Mouse (Mus musculus) myocyte (in vitro differentiated cells): ENCODE data around the gene Gdf1. TPM values are rescaled to one million over a fixed set of nuclear protein-coding genes. Genes with fewer than 3 reads are reported as not detected.

ENCODE experiments used
- H3K27me3 ChIP-seq: one replicate; pipeline ENCODE4 v1.6.1; 2011; ENCODE audit not compliant: control insufficient read depth, insufficient read depth, insufficient read length
- H3K36me3 ChIP-seq: one replicate; pipeline ENCODE4 v1.6.1; 2011; ENCODE audit not compliant: control insufficient read depth, insufficient read depth
- H3K4me2 ChIP-seq: one replicate; pipeline ENCODE4 v1.6.1; 2011; ENCODE audit warnings: low read depth, control low read depth
- H3K4me3 ChIP-seq: one replicate; pipeline ENCODE4 v1.5.1; 2011; ENCODE audit warnings: mild to moderate bottlenecking, control low read depth, moderate library complexity
- H3K79me2 ChIP-seq: one replicate; pipeline ENCODE4 v1.6.1; 2011; ENCODE audit not compliant: control insufficient read depth, insufficient read depth
- H3ac ChIP-seq: one replicate; pipeline ENCODE4 v1.6.1; 2011; ENCODE audit not compliant: control insufficient read depth, insufficient read length
- CEBPB ChIP-seq: IDR thresholded peaks from 2 replicates; pipeline ENCODE4 v1.6.1; 2011; ENCODE audit warnings: mild to moderate bottlenecking, moderate library complexity; ENCODE audit not compliant: poor library complexity, insufficient read depth, severe bottlenecking
- E2F4 ChIP-seq: IDR thresholded peaks from one replicate; pipeline ENCODE4 v1.6.1; 2011; ENCODE audit warnings: mild to moderate bottlenecking, control low read depth, moderate library complexity; ENCODE audit not compliant: insufficient read depth
- MAX ChIP-seq: IDR thresholded peaks from one replicate; pipeline ENCODE4 v1.6.1; 2011; ENCODE audit warnings: low read depth, mild to moderate bottlenecking, control low read depth
- MYOD1 ChIP-seq, 3 experiments: IDR thresholded peaks; one replicate each; pipeline ENCODE4 v1.6.1; 2011; ENCODE audit warnings: control low read depth in 2 of 3, low read depth in 2 of 3, mild to moderate bottlenecking in 2 of 3, moderate library complexity in 1 of 3; ENCODE audit not compliant: insufficient read length in 2 of 3, control insufficient read depth in 1 of 3
- MYOG ChIP-seq, 3 experiments: IDR thresholded peaks; one replicate each; pipeline ENCODE4 v1.6.1; 2011; ENCODE audit warnings: control low read depth in 2 of 3, low read depth in 2 of 3, mild to moderate bottlenecking in 2 of 3; ENCODE audit not compliant: insufficient read length in 2 of 3, control insufficient read depth in 1 of 3, insufficient read depth in 1 of 3
- POLR2A ChIP-seq: IDR thresholded peaks from one replicate; pipeline ENCODE4 v1.6.1; 2011; ENCODE audit warnings: low read depth, mild to moderate bottlenecking, control low read depth, moderate library complexity; ENCODE audit not compliant: insufficient read length
- POLR2AphosphoS2 ChIP-seq: IDR thresholded peaks from one replicate; pipeline ENCODE4 v1.6.1; 2011; ENCODE audit warnings: low read depth, control low read depth; ENCODE audit not compliant: insufficient read length
- REST ChIP-seq: IDR thresholded peaks from one replicate; pipeline ENCODE4 v1.6.1; 2011; ENCODE audit warnings: mild to moderate bottlenecking, control low read depth, moderate library complexity; ENCODE audit not compliant: insufficient read depth, insufficient read length
- SRF ChIP-seq: IDR thresholded peaks from one replicate; pipeline ENCODE4 v1.6.1; 2011; ENCODE audit warnings: low read depth; ENCODE audit not compliant: control insufficient read depth, insufficient read length
- TCF12 ChIP-seq: IDR thresholded peaks from one replicate; pipeline ENCODE4 v1.6.1; 2011; ENCODE audit warnings: mild to moderate bottlenecking, control low read depth; ENCODE audit not compliant: poor library complexity, insufficient read depth, severe bottlenecking
- TCF3 ChIP-seq: IDR thresholded peaks from one replicate; pipeline ENCODE4 v1.6.1; 2011; ENCODE audit warnings: low read depth, control low read depth; ENCODE audit not compliant: insufficient read length
- USF1 ChIP-seq: IDR thresholded peaks from one replicate; pipeline ENCODE4 v1.6.1; 2011; ENCODE audit warnings: low read depth, mild to moderate bottlenecking, control low read depth, moderate library complexity
- polyA plus RNA-seq: library from polyadenylated mRNA; unstranded; fragments of >200 nt; fragmentation: generic; extraction: Trizol; gene quantifications from one replicate; pipeline ENCODE4 v1.2.1, GENCODE M21; 2012; ENCODE audit warnings: missing spikeins

Gene Gdf1
- polyA plus RNA-seq, 1 experiment = 2.6 TPM

- TF ChIP-seq E2F4 (no peak), POLR2A (peak; percentile 13), USF1 (no peak), TCF3 (no peak), REST (no peak), MYOG (IDR thresholded peaks at IDR 0.05; ENCODE audit: control insufficient read depth in 1 of 3, insufficient read depth in 1 of 3, insufficient read length in 2 of 3, low read depth in 2 of 3) (peak in 1 of 3 experiments; percentile 51), POLR2AphosphoS2 (peak; percentile 62), MAX (no peak), SRF (no peak), MYOD1 (IDR thresholded peaks at IDR 0.05; ENCODE audit: control insufficient read depth in 1 of 3, insufficient read length in 2 of 3, low read depth in 2 of 3) (peak in 1 of 3 experiments; percentile 64), CEBPB (no peak), TCF12 (no peak)
- Histone ChIP-seq H3K4me2 (peak within 1 kb of the TSS; percentile 61), H3K4me3 (peak within 1 kb of the TSS; percentile 9), H3K27me3 (no peaks in the 10 kb centered on the region), H3K36me3 (peaks cover 5% of the 10 kb centered on the region), H3ac (no peak within 1 kb of the TSS), H3K79me2 (no peaks in the 10 kb centered on the region)
Measured at GRCm38 (mm10) chr8:70315624-70316510, 13.8 kb upstream of the Gdf1 start, which contains the start of gene Cers1. TSS of gene Cers1 (plus strand) at chr8:70315775.

GRCm38 (mm10) chr8:70316511-70317504, 12.8 kb upstream of the Gdf1 start:
- Histone ChIP-seq H3K79me2 (no peaks in the 10 kb centered on the region), H3K27me3 (no peaks in the 10 kb centered on the region), H3ac (no peak overlapping the region), H3K4me3 (peak overlapping the region; percentile 9), H3K36me3 (peaks cover 3% of the 10 kb centered on the region), H3K4me2 (peak overlapping the region; percentile 61)
- peak in 1 of 3 experiments; percentile 9 for TF ChIP-seq MYOD1 (IDR thresholded peaks at IDR 0.05; ENCODE audit: control insufficient read depth in 1 of 3, insufficient read length in 2 of 3, low read depth in 2 of 3)
- TF ChIP-seq MAX = no peak
- no peak for TF ChIP-seq MYOG (IDR thresholded peaks at IDR 0.05; ENCODE audit: control insufficient read depth in 1 of 3, insufficient read depth in 1 of 3, insufficient read length in 2 of 3, low read depth in 2 of 3)

- Histone ChIP-seq H3K36me3 (no peaks in the 10 kb centered on the region), H3ac (no peak overlapping the region), H3K27me3 (no peaks in the 10 kb centered on the region), H3K4me3 (no peak overlapping the region), H3K4me2 (peak overlapping the region; percentile 61), H3K79me2 (no peaks in the 10 kb centered on the region)
- TF ChIP-seq POLR2A (no peak), MYOG (IDR thresholded peaks at IDR 0.05; ENCODE audit: control insufficient read depth in 1 of 3, insufficient read depth in 1 of 3, insufficient read length in 2 of 3, low read depth in 2 of 3) (peak in 2 of 3 experiments; percentile 90 to 92), TCF12 (peak; percentile 41), REST (no peak), MYOD1 (IDR thresholded peaks at IDR 0.05; ENCODE audit: control insufficient read depth in 1 of 3, insufficient read length in 2 of 3, low read depth in 2 of 3) (peak; percentile 32 to 84 (median 47)), USF1 (no peak)
Measured at GRCm38 (mm10) chr8:70317872-70318271, 11.7 kb upstream of the Gdf1 start.

GRCm38 (mm10) chr8:70323716-70324115, 5.9 kb upstream of the Gdf1 start:
- no peaks in the 10 kb centered on the region for H3K27me3 ChIP-seq
- H3ac ChIP-seq = no peak overlapping the region
- H3K36me3 ChIP-seq = no peaks in the 10 kb centered on the region
- no peaks in the 10 kb centered on the region for H3K79me2 ChIP-seq
- H3K4me3 ChIP-seq = no peak overlapping the region
- no peak for TF ChIP-seq E2F4
- TF ChIP-seq TCF3 = no peak
- TF ChIP-seq POLR2A = no peak
- TF ChIP-seq CEBPB = no peak
- no peak for TF ChIP-seq USF1
- TF ChIP-seq MYOD1 (IDR thresholded peaks at IDR 0.05; ENCODE audit: control insufficient read depth in 1 of 3, insufficient read length in 2 of 3, low read depth in 2 of 3) = no peak
- TF ChIP-seq REST = no peak
- TF ChIP-seq POLR2AphosphoS2 = no peak
- no peak for TF ChIP-seq MAX
- no peak for TF ChIP-seq SRF
- TF ChIP-seq MYOG (IDR thresholded peaks at IDR 0.05; ENCODE audit: control insufficient read depth in 1 of 3, insufficient read depth in 1 of 3, insufficient read length in 2 of 3, low read depth in 2 of 3) = no peak
- no peak for TF ChIP-seq TCF12
- no peak overlapping the region for H3K4me2 ChIP-seq
